Mouse (Mus musculus) retina, adult 2 months (tissue): ENCODE results near the gene Fam129a.
A peak's percentile ranks its signal among the peaks of the same experiment; 100 is the strongest.

Experiments used
- DNase-seq: peaks from one replicate; pipeline ENCODE4 v3.0.0-alpha.2; 2012; ENCODE audit warnings: low read depth, low spot score

Fam129a gene

DNA sequence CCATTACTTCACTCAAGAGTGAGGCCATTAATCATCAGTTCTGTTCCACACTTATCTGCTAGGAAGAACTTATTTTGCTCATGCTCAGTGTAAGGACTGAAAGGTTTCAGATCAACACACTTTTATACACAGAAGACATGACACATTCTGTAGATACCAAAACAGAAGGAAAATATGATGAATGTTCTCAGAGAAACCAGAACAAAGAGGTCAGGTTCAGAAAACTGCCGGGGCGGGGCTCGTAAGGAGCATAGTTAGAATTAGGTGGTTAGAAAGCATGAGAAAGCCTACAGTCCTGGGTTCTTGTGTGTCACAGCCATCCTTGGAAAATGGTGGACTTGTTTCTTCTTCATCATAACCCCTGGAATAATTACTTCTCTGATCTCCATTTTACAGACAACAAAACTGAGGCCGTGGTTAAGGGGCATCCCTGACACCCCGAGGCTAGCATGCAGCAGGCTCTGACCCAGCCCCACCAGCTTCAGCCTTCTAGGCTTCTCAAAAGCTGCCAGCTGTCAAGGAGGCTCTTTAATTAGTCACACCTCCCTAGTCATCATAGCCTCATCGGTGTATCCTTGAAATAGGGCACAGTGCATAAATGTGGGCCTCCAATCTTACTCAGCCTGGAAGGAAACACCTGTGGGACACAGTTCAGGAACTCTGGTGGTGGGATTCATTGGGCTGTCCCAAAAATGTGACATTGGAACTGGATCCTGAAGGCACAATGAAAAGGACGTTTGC is 127.1 kb downstream of the Fam129a start:
- no peak for DNase-seq

DNA sequence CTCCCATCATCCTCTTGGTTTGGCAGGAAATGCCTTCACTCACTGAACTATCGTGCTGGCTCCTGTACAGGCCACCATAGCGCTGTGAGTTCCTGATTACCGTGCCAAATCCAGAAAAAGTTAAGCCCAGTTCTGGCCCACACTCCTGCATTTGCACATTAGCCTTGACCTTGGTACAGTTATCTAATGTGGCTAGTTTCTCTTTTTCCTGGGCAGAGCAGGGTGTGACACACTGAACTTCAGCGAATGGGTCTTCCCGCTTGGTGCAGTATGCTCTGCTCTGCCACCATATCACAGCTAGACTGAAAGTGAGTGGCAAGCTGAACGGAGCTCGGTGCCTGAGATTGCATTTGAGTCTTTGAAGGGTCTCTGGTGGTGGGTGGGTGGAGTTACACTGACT is 128.4 kb downstream of the Fam129a start:
- DNase-seq = no peak

DNA sequence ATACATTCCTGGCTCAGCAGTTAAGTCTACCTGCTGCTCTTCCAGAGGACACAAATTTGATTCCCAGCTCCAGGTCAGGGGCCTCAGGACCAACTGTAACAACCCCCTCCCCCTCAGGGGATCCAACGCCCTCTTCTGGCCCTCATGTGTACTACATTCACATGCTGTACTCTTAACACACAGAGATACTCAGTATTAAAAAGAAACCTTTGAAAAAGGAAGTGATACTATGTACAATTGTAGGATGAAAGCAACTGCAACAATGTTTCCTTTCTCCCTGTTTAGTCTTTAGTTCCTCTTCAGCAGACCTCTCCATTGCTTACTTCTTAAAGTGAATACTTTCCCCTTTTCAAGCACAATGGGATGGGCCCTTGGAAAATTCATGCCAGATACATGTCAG is 131.8 kb downstream of the Fam129a start:
- no peak for DNase-seq

DNA sequence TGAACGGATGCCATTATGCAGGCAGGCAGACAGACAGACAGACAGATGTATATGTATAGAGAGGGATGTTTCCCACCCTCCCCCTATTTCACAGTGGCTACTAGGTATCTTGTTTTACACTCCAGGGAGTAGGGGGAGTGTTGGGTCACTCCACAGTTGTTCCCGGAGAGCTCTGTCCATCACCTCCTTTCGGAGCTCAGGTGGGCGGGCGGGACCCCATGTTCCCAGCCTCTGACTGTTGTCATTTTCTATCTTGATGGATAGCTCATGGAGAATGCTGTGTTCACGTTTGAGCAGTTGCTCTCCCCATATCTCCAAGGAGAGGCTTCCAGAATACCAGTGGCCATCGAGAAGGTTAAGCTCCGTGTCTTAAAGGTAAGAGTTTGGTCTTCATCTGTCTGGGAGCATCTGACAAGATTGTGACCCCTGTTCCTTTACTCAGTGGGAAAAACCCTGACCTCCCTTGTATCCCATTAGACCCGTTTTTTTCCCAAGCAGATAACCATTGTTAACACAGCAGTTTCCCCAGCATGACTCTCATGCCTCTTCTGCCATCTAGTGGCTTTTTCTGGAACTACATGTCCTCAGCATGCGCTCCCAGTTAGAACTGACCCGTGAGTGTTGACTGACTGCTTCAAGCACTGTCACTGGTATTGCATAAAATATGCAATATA is 134.9 kb downstream of the Fam129a start:
- peak; percentile 41 for DNase-seq

DNA sequence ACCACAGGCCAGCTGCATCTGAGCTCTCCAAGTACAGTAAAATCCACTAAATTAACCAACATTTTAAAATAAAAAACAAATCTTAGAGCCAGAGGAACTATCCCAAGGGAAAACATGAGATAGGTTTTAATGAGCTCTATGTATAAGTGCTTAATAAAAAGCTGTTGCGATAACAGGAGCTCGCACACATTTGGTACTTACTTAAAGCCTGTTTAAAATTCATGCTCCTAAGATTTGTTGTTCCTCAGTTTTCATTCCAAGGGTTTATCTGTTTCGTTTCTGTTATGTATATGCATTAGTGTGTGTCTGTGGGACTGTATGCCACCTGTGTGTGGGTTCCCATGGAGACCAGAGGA is 135.4 kb downstream of the Fam129a start:
- no peak for DNase-seq

DNA sequence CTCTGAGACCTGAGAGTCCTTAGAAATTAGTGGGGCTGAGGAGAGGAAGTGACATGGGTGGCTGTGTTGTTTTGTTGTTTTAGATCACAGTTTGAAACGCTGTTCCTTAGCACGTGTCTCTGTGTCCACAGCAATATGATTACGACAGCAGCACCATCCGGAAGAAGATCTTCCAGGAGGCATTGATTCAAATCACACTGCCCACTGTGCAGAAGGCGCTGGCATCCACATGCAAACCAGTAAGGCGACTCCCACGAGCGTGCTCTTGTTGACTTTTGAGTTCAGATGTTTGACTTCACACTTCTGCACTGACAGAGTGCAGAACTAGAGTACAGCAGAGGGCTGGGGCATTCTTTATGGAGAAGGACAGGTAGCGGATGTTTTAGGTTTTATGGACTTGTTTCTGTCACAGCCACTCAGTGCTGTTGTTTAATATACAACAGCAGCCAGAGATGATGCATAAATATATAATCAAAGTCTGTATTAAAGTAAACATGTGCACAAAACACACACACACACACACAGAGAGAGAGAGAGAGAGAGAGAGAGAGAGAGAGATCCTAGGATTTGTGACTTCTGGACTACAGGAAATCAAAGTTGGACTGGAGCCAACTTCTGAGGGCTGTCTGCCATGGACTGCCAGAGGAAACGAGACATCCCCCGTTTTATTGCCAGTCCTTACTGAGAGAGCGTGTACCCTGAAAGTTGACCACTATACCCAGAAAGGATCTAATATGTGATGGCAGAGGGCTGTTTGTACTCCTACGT is 138.2 kb downstream of the Fam129a start:
- no peak for DNase-seq

DNA sequence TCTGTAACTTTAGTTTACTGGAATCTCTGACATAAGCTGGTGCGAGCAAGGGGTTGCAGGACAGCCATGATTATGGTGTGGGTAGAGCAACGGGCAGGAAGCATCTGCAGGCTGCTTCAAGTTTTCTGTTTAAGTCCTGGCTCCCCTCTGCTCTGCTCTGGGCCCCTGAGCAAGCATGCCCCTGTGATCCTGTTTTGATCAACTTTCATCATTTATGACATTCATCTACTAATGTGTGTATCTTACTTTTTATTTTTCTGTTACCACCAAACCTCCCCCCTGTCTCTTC is 138.7 kb downstream of the Fam129a start:
- no peak for DNase-seq

DNA sequence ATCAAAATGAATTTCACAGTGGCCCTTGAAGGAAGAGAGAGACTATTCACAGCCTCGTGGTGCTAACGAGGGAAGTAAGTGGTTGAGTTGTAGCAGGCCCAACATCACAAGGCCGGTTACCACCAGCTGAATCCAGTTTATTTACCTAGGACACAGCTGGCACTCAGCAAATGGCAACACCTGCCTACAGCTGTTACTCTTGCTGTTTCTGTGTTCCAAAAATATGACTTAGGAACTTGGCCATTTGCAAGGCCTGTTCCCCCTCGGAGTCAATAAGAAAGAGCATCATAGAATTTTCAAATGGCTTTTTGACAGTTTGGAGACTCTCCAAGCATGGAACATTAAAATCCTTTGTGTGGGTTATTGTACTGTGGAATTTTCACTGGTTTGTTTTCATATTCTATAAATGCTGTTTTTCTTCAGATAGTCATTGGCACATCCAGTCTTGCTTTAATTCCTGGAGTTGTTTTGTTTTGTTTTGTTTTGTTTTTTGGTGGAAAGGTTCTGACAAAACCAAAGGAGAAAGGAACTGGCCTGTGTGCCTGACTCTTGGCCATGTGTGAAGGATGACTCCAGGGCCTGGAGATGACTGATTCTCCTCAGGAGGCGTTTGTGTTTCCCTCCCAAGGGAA is 139.6 kb downstream of the Fam129a start:
- DNase-seq = no peak

DNA sequence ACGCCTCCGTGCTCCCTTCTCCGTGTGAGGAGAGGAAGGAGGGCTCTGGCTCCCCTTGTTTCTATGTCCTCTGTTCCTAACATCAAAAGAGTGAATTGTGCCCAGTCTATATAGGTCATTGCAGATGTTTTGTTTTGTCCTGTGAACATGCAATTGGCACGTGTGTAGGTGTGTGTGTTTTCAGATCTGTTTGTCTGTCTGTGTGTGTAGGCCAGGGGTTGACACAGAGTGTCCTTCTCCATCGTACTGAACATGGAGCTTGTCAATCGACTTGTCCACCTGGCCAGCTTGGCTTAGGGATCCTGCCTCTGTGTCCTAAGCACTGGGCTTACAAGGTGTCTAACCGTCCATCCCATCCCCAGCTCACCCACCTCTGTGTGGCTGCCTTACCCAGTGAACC is 140.1 kb downstream of the Fam129a start:
- no peak for DNase-seq

DNA sequence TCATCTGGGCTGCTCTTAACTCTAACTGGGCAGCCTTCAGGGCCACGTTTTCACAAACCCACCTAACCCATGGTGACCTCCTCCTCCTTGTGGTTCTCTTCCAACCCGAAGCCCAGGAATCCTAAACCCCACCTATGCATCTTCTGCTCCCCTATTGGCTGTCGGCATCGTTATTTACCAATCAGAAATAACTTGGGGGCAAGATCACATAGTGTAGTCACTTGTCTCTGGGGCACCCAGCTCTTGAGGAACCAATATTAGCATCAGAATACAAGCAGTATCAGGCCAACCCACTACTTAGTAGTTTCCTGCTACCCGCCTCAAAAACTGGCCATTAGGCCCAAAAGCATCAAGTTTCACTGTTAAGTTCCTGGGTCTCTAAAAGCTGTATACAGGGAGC is 141.7 kb downstream of the Fam129a start:
- no peak for DNase-seq

DNA sequence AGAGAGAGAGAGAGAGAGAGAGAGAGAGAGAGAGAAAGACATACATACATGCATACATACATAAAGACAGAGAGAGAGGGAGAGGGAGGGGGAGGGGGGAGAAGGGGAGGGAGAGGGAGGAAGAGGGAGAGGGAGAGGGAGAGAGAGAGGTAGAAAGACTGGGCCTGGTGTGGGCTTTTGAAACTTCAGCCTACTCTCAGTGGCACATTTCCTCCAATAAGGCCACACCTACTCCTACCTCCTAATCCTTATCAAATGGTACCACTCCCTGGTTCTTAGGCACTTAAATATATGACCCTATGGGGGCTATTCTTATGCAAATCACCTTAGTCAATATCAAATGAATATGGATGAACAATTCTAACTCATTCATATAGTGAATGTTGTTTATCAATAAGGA is 142.6 kb downstream of the Fam129a start:
- DNase-seq = no peak

DNA sequence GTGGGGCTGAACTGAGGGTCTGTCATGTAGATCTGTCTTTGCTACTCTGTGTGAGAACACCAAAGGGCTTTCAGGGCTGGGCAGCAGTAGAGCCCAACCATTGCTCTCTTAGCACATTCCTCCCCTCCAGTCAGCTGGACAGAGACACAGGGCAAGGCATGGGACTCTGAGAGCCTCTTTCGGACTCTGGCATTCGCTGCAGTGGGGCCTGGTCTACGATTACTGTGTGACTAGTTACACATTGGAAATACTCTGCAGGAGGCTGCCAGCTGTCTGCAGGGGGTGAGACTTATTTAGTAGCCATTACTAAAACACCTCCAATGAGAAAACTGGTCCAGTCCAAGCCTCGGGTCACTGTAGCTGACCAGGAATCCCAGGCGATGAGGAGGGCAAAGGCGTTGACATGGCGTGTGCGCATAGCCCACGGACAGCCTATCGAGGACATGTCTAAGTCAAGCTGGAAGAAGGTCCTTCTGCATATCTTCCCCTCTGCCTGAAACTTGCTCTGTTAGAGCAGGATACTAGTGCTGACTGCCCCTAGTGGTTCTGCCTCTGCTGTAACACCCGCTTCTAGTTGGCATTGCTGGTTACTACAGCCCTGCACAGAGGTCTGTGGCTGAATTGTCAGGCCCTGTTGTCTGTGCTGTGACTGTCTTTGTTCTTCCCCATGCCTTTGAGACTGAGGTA is 145.2 kb downstream of the Fam129a start:
- no peak for DNase-seq

DNA sequence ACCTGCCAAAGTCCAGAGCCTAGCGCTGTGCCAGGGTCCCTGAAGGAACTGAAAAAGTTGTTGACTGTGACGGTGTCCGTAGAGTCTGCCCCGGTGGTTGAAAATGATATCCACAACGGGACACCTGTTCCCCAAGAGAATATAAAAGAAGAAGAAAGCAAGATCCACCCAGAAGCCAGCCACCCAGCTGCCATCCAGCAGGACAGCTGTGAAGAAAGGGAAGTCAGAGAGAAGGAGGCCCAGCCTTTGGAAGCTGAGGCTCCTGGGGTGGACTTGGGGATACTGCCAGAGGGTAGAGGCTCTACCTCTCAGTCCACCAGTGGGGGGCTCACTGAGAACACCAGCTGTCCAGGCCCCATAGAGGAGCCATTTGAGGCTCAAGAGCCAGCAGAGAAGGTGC is 146.6 kb downstream of the Fam129a start:
- no peak for DNase-seq

DNA sequence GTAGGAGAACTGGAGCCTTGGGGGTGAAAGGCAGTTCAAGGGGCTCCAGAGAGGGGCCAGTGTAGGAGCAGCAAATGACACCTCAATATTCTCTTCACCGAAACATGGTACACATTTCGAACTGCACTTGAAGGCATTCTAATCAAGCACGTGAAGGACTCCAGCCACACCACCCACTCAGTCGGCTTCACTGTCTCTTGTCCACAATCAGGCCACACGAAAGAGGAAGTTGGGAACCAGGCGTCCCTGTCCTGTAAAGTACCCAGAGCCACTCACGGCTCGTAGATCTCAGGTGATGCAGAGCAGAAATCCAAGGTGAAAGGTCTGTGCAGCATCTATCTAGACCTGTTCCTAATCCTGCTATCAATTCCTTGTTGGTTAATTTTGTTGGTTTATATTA is 147.6 kb downstream of the Fam129a start:
- no peak for DNase-seq

DNA sequence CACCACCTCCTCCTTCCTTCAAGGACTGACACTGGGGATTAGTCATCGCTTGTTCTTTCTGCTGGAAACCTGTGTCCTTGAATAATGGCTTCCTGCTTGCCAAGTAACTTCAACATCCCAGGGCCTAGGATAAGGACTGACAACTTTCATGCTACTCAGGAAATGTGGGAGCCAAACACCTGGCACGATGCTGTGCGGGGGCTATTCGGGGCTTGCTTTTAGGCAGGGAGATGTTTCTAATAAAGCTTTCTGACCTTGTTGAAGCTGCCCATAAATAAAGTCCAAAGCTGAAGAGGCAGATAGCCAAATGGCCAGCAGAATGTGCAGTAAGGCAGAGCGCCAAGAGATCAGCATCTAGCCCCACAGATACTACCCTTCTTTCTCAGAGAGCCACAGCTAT is 148.9 kb downstream of the Fam129a start:
- no peak for DNase-seq

DNA sequence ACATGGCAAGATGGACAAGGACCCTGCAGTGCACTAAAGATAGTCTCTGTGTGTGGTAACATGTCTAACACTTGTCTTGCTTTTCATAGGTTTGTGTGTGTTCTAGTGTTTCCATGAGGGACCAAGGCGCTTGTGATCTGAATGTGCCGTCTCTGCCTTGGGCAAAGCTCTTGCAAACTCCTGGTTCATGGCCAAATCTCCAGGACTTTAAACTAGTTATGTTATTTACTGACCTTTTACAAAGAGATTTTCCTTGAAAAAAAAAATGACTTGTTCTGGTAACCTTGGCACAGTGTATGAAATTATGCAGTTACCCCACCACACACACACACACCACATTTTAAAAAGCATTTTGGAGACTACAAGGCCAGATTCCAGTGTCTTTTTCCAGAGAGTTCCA is 149.6 kb downstream of the Fam129a start:
- no peak for DNase-seq

DNA sequence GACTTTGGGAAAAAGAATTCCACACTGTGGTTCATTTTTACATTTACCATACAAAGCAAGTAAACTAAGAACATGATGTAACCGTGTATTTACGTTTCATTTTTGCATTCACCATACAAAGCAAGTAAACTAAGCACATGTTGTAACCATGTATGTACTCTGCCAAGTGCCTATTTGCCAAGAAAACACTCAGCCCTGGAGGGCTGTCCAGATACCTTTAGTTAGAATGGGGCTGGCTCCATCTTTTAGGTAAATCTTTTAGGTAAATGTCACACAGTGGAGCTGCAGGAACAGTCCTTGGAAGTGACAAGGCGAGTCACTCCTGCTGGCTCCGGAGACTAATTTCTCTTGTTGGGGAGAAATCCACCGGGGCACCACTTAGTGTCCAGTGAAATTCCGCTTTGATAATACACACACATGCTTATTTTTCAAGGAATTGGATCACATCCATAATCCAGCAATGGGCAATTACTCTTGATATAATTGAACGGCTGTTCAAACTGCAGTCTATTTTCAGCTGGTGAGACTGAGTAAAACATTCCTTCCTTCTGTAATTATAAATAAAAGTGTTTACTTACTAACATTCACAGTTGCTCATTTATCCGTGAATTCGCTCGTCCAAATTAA is 150.5 kb downstream of the Fam129a start:
- DNase-seq = no peak

DNA sequence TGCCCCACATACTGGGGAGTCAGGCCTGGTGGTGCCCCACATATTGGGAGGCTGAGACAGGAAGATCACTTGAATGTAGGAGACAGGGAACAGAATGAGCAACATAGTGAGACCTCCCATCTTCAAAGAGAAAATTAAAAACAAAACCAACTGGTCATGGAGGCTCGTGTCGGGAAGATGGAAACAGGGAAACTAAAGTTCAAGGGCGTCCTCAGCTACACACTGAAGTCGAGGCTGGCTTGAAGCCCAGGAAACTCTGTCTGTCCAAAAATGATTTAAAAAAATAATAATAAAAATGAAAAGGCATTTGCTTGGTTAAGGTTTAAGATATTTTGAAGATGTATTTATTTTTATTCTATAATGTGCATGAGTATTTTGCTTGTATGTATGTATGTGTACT is 152.8 kb downstream of the Fam129a start:
- DNase-seq = no peak

DNA sequence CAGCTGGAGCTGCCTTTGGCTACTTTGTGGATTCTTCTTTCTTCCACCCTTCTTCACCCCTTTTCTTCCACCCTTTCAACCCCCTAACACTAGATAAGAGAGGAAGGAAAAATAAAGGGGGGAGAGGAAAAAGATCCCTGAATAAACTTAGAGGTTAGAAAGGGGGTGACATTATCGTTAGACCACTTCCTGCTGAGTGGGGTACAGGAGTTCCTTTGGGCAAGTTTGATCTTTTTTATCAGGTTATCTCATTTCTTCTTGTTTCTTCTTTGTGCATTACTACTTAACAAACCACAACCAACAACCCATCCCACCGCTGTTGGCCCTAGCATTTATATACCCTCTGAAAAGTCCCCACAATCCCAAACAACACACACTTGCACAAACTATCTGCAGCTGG is 154.6 kb downstream of the Fam129a start:
- no peak for DNase-seq

DNA sequence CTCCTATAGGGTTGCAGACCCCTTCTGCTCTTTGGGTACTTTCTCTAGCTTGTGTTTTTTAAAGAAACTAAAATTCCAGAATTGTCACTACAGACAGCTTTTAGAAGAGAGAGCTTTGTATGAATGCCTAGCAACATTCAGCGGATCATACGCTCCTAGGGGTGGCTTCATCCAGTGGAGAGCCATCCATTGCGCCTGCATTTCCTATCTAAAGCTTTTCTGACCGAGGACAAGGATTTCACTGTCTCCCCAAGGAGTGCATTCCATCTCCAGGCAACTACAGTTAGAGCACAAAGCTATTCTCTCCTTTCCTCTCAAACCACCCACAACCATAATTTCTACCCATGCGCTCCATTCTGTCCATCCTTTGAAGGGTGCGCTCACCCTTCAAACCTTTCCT is 155.4 kb downstream of the Fam129a start:
- no peak for DNase-seq

DNA sequence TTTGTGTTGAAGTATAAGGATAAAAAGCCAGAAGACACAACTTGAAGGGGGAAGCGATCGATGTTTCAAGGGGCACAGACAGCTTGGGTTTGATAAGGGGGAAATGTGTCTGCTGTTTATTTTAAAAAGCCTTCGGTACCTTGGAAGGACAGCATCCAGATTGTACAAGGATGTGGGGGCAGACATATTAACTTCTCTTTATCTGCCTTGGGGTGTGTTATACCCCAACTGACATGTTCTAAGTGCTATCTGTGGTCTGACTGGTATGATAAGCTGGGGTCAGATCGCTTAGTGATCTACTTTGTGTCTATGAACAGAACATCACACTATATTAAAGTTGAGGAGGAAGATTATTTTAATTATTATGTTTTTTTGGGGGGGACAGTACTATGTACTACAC is 157.2 kb downstream of the Fam129a start:
- no peak for DNase-seq

DNA sequence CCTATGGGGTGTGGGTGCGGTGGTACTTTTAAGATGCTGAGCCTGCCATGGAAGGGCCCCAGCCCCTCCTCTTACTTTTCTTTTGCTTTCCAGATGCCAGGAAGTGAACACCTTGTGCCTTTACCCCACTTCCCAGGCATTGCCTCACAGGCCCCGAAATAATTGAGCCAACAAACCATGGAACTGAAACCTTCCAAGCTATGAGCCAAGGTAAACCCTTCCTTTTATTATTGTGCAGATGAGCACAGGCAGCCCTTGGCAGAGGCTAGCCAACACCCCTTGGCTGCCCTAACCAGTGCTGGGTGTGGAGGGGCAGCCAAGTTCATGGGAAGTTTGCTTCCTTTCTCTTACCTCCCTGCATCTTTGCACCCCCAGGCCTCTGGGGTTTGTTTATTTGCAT is 166.2 kb downstream of the Fam129a start:
- no peak for DNase-seq
